Mouse (Mus musculus) cerebellum, adult 11 months (tissue): Measurements from ENCODE around the gene Ucp1.
"Not testable (repeated sequence)": the region's sequence is repeated elsewhere in the genome, so short reads cannot be mapped to it uniquely, and the experiment has no call there.

ENCODE experiments used
- DNase-seq: peaks from one replicate; pipeline ENCODE4 v3.0.0; 2022

Ucp1 gene

GRCm38 (mm10) chr8:83290176-83290575 is at the start of gene Ucp1:
TSS of gene Ucp1 (plus strand) at chr8:83290352.
- no peak for DNase-seq

- no peak for DNase-seq
Measured at GRCm38 (mm10) chr8:83244151-83244550, 46.0 kb upstream of the Ucp1 start.

GRCm38 (mm10) chr8:83250858-83251257 is 39.3 kb upstream of the Ucp1 start:
- no peak for DNase-seq

GRCm38 (mm10) chr8:83251362-83252246 is 38.5 kb upstream of the Ucp1 start:
- no peak for DNase-seq

GRCm38 (mm10) chr8:83252791-83253190 is 37.4 kb upstream of the Ucp1 start:
- no peak for DNase-seq

- no peak for DNase-seq
Measured at GRCm38 (mm10) chr8:83257631-83258030, 32.5 kb upstream of the Ucp1 start.

GRCm38 (mm10) chr8:83260418-83261215 is 29.5 kb upstream of the Ucp1 start:
- peak; percentile 41 for DNase-seq

- DNase-seq: no peak
Measured at GRCm38 (mm10) chr8:83271172-83271571, 19.0 kb upstream of the Ucp1 start.

- DNase-seq: no peak
Measured at GRCm38 (mm10) chr8:83272464-83272863, 17.7 kb upstream of the Ucp1 start.

- DNase-seq: no peak
Measured at GRCm38 (mm10) chr8:83274470-83274869, 15.7 kb upstream of the Ucp1 start.

GRCm38 (mm10) chr8:83278431-83278830 is 11.7 kb upstream of the Ucp1 start:
- no peak for DNase-seq

GRCm38 (mm10) chr8:83285391-83285790 is 4.8 kb upstream of the Ucp1 start:
- DNase-seq: no peak

GRCm38 (mm10) chr8:83297375-83297774 is 7.2 kb downstream of the Ucp1 start:
- DNase-seq: no peak

GRCm38 (mm10) chr8:83300135-83300534 is 10.0 kb downstream of the Ucp1 start:
- no peak for DNase-seq

- no peak for DNase-seq
Measured at GRCm38 (mm10) chr8:83304946-83305345, 14.8 kb downstream of the Ucp1 start.

- no peak for DNase-seq
Measured at GRCm38 (mm10) chr8:83309836-83310235, 19.7 kb downstream of the Ucp1 start.

- DNase-seq: not testable (repeated sequence)
Measured at GRCm38 (mm10) chr8:83315084-83315483, 24.9 kb downstream of the Ucp1 start.

- DNase-seq: no peak
Measured at GRCm38 (mm10) chr8:83315691-83316090, 25.5 kb downstream of the Ucp1 start.

GRCm38 (mm10) chr8:83320543-83320942 is 30.4 kb downstream of the Ucp1 start:
- DNase-seq: no peak

GRCm38 (mm10) chr8:83322374-83322773 is 32.2 kb downstream of the Ucp1 start:
- no peak for DNase-seq

- DNase-seq: no peak
Measured at GRCm38 (mm10) chr8:83323056-83323455, 32.9 kb downstream of the Ucp1 start.

- no peak for DNase-seq
Measured at GRCm38 (mm10) chr8:83327889-83328288, 37.7 kb downstream of the Ucp1 start.

GRCm38 (mm10) chr8:83331567-83331898 is 41.4 kb downstream of the Ucp1 start:
- peak; percentile 16 for DNase-seq
